Mouse (Mus musculus): ENCODE measurements around the gene S100a2.
A peak's percentile ranks its signal among the peaks of the same experiment; 100 is the strongest.

Gene S100a2

DNA sequence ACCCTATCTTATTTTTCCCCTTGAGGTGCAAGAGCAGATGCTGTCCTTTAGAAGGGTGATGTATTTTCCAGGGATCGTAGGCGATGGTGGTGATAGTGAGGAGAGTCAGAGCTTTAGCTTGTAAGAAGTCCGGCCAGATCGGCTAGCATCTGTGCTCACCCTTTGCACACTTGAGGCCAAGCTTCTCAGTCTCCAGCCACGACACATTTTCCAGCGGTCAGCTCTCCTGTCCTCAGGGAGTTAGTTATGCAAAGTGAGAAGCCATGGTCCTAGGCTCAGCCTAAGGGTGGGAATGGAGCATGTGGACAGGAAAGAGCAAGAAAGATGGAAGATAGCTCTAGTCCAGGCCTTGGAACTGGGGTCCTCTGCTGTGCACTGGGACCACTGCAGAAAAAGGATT lies 6.8 kb downstream of the S100a2 start:
- DNase-seq (ENCODE audit: low spot score), result peak; percentile 7

- peak; percentile 10 for DNase-seq (ENCODE audit: low spot score)
Observed at GRCm38 (mm10) chr3:90597736-90598135, 7.7 kb downstream of the S100a2 start.

DNA sequence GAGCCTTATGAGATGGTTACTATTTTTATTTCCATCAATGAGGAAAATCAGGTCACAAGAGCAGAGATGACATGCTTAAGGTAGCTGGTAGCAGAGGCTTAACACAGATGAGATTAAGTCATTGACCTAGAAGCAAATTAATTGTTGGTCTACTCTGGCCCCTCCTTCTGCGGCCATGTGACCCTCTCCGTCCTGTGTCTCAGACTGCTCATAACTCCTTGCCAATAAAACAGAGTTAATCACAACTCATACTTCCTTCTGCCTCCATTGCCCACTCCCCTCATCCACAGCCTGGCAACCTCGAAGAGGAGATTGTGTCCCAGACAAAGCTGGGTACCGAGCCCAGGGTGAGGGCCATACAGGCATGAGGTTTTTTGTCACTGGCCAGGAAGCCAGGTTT lies 8.2 kb downstream of the S100a2 start:
- no peak for DNase-seq (ENCODE audit: low spot score)

- peak; percentile 27 for DNase-seq (ENCODE audit: low spot score)
Observed at GRCm38 (mm10) chr3:90599401-90599800, 9.4 kb downstream of the S100a2 start.

DNA sequence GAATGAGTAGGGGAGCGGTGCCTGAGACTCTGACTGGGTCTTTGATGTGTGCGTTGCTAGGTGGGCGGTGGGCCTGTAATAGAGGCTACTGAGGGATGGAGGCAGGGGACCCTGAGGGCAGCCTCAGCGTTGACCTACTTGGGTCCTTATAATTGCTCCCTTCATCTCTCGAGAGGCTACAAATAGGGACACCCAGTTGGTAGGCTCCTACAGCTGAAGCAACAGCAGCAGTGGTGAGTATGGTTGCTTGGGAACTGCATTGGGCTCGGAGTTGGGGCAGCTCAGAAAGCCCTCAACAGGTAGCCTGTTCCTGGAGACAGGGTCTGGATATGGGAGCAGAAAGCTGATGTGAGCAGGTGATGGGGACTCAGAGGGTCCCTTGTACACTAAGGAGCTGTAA lies 10.0 kb downstream of the S100a2 start:
- no peak for DNase-seq (ENCODE audit: low spot score)

DNA sequence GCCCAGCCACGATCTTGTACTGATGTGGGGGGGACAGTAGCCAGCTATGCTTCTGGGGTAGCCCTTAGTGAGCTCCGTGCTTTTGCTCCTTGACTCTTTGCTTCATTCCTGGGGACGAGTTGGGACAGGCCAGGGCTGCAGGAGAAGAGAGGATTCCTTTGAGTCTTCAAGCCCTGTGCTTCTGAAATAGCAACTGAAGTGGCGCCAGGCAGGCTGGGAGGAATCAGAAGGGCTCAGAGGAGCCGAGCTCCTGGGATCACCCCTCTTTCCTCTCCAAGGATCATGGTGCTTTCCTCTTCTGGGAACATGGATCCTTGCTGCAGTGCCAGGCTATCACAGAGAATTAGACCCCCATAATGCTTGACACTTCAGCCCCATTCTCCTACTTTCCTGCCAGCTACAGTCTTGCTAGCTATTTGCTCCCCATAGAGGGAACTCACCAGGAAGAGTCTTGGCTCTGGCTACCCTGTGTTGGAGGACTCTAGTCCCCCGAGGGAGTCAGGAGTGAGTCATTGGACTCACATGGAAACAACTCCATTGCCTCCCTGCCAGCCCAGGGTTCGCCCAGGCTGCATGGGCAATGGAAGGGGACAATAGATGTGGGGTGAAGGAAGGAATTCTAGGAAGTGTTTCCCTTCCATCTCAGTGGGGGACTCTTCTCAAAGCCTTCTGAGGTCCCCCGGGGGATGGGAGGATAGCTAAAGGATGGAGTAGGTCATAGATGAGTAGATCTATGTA lies 10.6 kb downstream of the S100a2 start:
- DNase-seq (ENCODE audit: low spot score), result peak; percentile 70

GRCm38 (mm10) chr3:90601486-90602110 lies 11.6 kb downstream of the S100a2 start, which contains the start of gene Gm42674:
Gm42674 (plus strand) TSS chr3:90601904.
- DNase-seq (ENCODE audit: low spot score), result peak; percentile 5

- peak; percentile 12 for DNase-seq (ENCODE audit: low spot score)
Observed at GRCm38 (mm10) chr3:90603623-90604022, 13.6 kb downstream of the S100a2 start, which contains the start of gene S100a4. S100a4 (plus strand) TSS chr3:90603771.

- DNase-seq (ENCODE audit: low spot score), result peak; percentile 93
Observed at GRCm38 (mm10) chr3:90604416-90604815, 14.4 kb downstream of the S100a2 start.

- no peak for DNase-seq (ENCODE audit: low spot score)
Observed at GRCm38 (mm10) chr3:90605049-90605448, 15.0 kb downstream of the S100a2 start.

DNA sequence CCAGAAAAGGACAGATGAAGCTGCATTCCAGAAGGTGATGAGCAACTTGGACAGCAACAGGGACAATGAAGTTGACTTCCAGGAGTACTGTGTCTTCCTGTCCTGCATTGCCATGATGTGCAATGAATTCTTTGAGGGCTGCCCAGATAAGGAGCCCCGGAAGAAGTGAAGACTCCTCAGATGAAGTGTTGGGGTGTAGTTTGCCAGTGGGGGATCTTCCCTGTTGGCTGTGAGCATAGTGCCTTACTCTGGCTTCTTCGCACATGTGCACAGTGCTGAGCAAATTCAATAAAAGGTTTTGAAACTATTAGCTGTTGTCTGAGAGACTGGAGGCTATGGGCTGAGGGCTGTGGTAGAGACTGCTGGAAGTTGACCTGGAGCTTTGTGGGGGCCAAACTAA lies 15.7 kb downstream of the S100a2 start:
- DNase-seq (ENCODE audit: low spot score), result peak; percentile 11

- DNase-seq (ENCODE audit: low spot score), result peak; percentile 42
Observed at GRCm38 (mm10) chr3:90606185-90606584, 16.1 kb downstream of the S100a2 start.

DNA sequence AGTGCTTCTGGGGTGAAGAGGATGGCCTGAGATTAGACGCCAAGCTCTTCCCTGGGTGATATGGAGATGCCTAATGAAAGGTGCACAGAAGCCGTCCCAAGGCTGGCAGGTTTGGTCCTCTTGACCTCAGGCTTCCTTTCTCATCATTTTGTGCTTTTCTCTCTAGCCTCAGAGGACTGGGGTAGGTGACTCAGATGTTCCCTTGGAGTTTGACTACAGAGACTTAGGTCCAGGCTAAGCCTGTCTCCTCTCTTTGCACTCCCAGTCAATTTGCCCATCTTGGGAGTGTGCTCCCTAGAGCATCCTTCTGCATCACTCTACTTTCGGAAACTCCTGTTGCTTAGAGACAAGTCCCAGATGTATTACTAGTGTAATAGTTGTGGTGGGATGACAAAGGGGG lies 17.3 kb downstream of the S100a2 start:
- DNase-seq (ENCODE audit: low spot score), result no peak

DNA sequence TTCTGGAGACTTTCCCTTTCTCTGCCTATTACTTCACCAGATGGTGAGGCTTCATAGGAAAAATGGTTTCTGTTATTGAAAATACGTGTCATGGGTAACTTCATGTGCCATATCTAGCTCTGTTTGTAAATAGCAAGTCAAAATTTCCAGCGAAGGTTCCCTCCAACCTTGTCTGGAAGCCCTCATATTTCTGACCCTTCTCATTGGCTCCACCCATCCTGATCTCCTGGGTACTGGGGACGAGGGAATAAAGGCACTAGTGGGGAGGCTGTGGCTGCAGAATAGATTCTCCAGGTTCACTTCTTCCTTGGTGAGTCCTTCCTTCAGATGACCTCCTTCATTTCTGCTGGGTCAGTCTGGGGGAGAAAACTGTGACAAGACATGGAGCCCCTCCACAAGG lies 18.2 kb downstream of the S100a2 start, which contains the start of gene S100a5:
TSS of gene S100a5 (plus strand) at position 301 of the 400 bp plus-strand sequence.
- no peak for DNase-seq (ENCODE audit: low spot score)

GRCm38 (mm10) chr3:90609102-90609501 lies 19.1 kb downstream of the S100a2 start:
- peak; percentile 64 for DNase-seq (ENCODE audit: low spot score)

GRCm38 (mm10) chr3:90611494-90611893 lies 21.4 kb downstream of the S100a2 start:
- DNase-seq (ENCODE audit: low spot score), result no peak

DNA sequence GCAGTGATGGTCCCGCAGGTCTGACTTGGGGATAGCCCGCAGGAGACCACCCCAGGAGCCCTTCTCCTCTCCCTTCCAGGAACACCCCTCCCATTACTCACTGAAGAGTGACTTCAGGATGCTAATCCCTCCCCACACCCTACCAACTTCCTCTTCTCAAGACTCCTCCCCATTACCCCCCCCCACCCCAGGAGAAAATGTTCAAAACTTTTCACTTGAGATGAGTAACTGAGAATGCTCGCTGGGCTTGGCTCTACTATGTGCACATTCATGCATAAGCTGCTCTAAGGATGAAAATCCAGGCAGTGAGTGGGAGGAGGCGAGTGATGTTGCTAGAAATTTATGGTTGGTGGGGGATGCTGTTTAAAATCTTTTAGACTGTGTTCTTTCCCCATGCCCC lies 22.0 kb downstream of the S100a2 start:
- DNase-seq (ENCODE audit: low spot score), result no peak

DNA sequence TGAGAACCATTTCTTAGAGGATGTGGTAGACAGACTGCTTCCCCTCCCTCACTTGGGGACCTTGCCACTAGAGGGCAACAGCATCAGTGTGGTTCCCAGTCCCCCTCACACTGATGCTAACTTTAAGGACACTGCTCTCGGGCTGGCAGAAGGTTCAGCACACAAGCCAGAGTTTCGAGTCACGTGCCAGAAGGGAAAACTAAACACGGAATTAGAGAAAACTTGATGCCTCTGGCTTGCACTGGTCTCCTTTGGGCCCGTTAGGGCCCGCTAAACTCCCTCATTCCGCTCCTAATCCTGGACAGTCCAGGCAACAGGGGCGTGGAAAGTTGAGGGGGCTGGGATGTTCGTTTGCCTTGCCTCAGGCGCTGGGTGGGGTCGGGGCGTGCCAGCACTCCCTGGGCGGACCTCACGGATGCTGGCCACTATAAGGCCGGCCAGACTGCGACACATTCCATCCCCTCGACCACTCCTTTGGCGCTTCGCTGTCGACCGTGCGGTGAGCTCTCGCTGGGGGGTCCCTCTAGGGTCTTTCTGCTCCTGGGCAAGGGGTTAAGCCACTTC lies 22.8 kb downstream of the S100a2 start, which contains the start of gene S100a6:
TSS of gene S100a6 (plus strand) at position 155 of the 564 bp plus-strand sequence.
- DNase-seq (ENCODE audit: low spot score), result peak; percentile 92

GRCm38 (mm10) chr3:90613461-90614147 lies 23.6 kb downstream of the S100a2 start:
- no peak for DNase-seq (ENCODE audit: low spot score)

- DNase-seq (ENCODE audit: low spot score), result no peak
Observed at GRCm38 (mm10) chr3:90614148-90614530, 24.1 kb downstream of the S100a2 start.

- peak; percentile 69 for DNase-seq (ENCODE audit: low spot score)
Observed at GRCm38 (mm10) chr3:90614611-90615251, 24.7 kb downstream of the S100a2 start.

GRCm38 (mm10) chr3:90615415-90615814 lies 25.4 kb downstream of the S100a2 start:
- peak; percentile 83 for DNase-seq (ENCODE audit: low spot score)
